In the genomic region with DNA sequence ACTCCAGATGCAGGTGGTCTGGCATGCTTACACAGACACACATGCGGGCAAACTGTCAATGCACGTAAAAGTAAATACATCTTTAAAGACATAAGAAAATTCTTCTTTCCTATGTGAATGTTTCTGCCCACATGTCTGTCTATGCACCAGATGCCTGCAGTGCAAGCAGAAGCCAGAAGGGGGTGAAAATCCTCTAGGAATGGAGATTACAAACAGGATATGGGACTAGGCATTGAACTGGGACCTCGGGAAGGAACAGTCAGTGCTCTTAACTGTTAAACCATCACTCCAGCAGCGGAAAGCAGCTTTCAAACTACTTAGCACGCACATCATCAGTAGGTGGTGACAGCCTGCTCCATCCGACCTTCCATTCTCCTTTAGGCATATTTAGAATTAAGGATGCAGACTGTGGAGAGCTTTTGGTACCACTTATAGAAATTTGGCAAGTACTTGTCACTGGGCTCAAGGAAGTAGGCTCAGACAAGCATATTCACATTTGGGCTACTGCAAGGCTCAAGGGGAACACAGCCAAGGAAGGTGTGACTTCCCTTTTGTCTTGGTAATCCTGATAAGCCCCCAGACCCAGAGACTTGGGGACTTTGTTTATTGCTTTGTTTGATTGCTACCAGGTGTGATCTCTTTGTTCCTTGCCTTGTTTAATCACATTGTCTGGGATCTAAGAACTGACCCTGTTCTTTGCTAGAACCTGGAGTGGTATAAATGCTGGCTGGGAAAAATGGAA, we compare ENCODE assay signal across 9 mouse cellular contexts. TPM values are rescaled to one million over a fixed set of nuclear protein-coding genes. Genes with fewer than 3 reads are reported as not detected.
A peak's percentile ranks its signal among the peaks of the same experiment; 100 is the strongest.
DNase-seq lines count a peak whose midpoint lies in the region; ATAC-seq and TF ChIP-seq lines count a peak whose summit lies in the region.
"Had no signal": no experiment of that assay in that cellular context is flagged by ENCODE, and none has a peak within 500 bp of the region (broad histone marks: within the 10 kb centered on the region; RNA-seq: fewer than 3 reads in every experiment).

No protein-coding gene starts in this region.

- no peak overlapping the region for H3K27ac ChIP-seq in kidney, embryonic 16.5 days (ENCODE audit: low read length)
- H3K27ac ChIP-seq in embryonic facial prominence, embryonic 10.5 days (replicated peaks), result no peak overlapping the region
- H3K27ac ChIP-seq in hindbrain, postnatal 0 days, result no peak overlapping the region
- H3K27ac ChIP-seq: liver, embryonic 15.5 days had no signal

- no peaks in the 10 kb centered on the region for H3K36me3 ChIP-seq in kidney, embryonic 16.5 days (ENCODE audit: insufficient read depth, low read length)
- no peaks in the 10 kb centered on the region for H3K36me3 ChIP-seq in embryonic facial prominence, embryonic 10.5 days (replicated peaks)
- H3K36me3 ChIP-seq in hindbrain, postnatal 0 days (ENCODE audit: insufficient read depth, low read length), result no peaks in the 10 kb centered on the region
- H3K36me3 ChIP-seq: liver, embryonic 15.5 days had no signal

- peak; percentile 82 for TF ChIP-seq CTCF in hindbrain, postnatal 0 days (IDR thresholded peaks at IDR 0.05; ENCODE audit: low read depth)

- 22% methylated on average over 6 of the region's 6 CpGs for WGBS in kidney, embryonic 16.5 days
- 27% methylated on average over 6 of the region's 6 CpGs for WGBS in embryonic facial prominence, embryonic 10.5 days
- 34% methylated on average over 6 of the region's 6 CpGs for WGBS in hindbrain, postnatal 0 days

- H3K9me3 ChIP-seq in kidney, embryonic 16.5 days (ENCODE audit: low read length), result no peaks in the 10 kb centered on the region
- H3K9me3 ChIP-seq in embryonic facial prominence, embryonic 10.5 days, result no peaks in the 10 kb centered on the region
- H3K9me3 ChIP-seq in hindbrain, postnatal 0 days (ENCODE audit: low read length), result no peaks in the 10 kb centered on the region
- H3K9me3 ChIP-seq: liver, embryonic 15.5 days had no signal

- no peak overlapping the region for H3K4me3 ChIP-seq in kidney, embryonic 16.5 days (ENCODE audit: low read length)
- no peak overlapping the region for H3K4me3 ChIP-seq in embryonic facial prominence, embryonic 10.5 days
- no peak overlapping the region for H3K4me3 ChIP-seq in hindbrain, postnatal 0 days (ENCODE audit: low read length)
- H3K4me3 ChIP-seq: liver, embryonic 15.5 days had no signal

- no peak for ATAC-seq in kidney, embryonic 16.5 days (ENCODE audit: low FRiP score, low TSS enrichment)
- no peak for ATAC-seq in hindbrain, postnatal 0 days
- no peak for ATAC-seq in CD4-positive, CD25-positive, alpha-beta regulatory T cell, adult 4 months

- H3K4me2 ChIP-seq in kidney, embryonic 16.5 days (replicated peaks; ENCODE audit: low read depth, low read length), result no peak overlapping the region
- no peak overlapping the region for H3K4me2 ChIP-seq in hindbrain, postnatal 0 days (ENCODE audit: low read depth, low read length)
- H3K4me2 ChIP-seq: liver, embryonic 15.5 days had no signal

- no peaks in the 10 kb centered on the region for H3K4me1 ChIP-seq in kidney, embryonic 16.5 days (ENCODE audit: insufficient read depth, low read length)
- H3K4me1 ChIP-seq in embryonic facial prominence, embryonic 10.5 days, result 0 out of 2 replicates have a peak, but pooled peaks cover 10% of the 10 kb centered on the region
- no peaks in the 10 kb centered on the region for H3K4me1 ChIP-seq in hindbrain, postnatal 0 days (ENCODE audit: insufficient read depth, low read length)
- H3K4me1 ChIP-seq: liver, embryonic 15.5 days had no signal

- H3K27me3 ChIP-seq in kidney, embryonic 16.5 days (ENCODE audit: insufficient read depth, low read length), result no peaks in the 10 kb centered on the region
- no peaks in the 10 kb centered on the region for H3K27me3 ChIP-seq in embryonic facial prominence, embryonic 10.5 days (replicated peaks; ENCODE audit: low read depth, poor library complexity, severe bottlenecking)
- H3K27me3 ChIP-seq in hindbrain, postnatal 0 days (ENCODE audit: insufficient read depth, low read length), result no peaks in the 10 kb centered on the region
- H3K27me3 ChIP-seq: liver, embryonic 15.5 days had no signal

- intact Hi-C loops in left cerebral cortex, postnatal 4 days (cut with DNase I), result loop anchor here (2.0 to 10.0 kb wide), 3 partner anchors 42 to 190 kb away; no protein-coding TSS in a partner anchor

- DNase-seq in kidney, adult 18-20 months, result peak; percentile 76
- peak; percentile 79 for DNase-seq in adipocyte (ENCODE audit: low spot score)
- DNase-seq in embryonic facial prominence, embryonic 10.5 days (ENCODE audit: low spot score), result peak; percentile 62
- DNase-seq in hindbrain, postnatal 0 days (ENCODE audit: low spot score), result peak; percentile 64
- DNase-seq in left cerebral cortex, postnatal 4 days, result peak; percentile 70
- peak; percentile 82 to 85 for DNase-seq in right cerebral cortex, adult 2 months (ENCODE audit: low spot score in 2 of 2)

- H3K9ac ChIP-seq in kidney, embryonic 16.5 days (replicated peaks; ENCODE audit: low read length), result no peak overlapping the region
- no peak overlapping the region for H3K9ac ChIP-seq in hindbrain, postnatal 0 days (replicated peaks; ENCODE audit: low read length)
- H3K9ac ChIP-seq: liver, embryonic 15.5 days had no signal

RNA-seq across cellular contexts. Expression of a gene that starts 18.2 kb away (rescaled TPM):
- polyA plus RNA-seq in kidney, embryonic 16.5 days (2015; fragmentation: Nextera tagmentation; extraction: Ambion mirVana), result 0.14 and 0.36 TPM in 2 replicates
- polyA plus RNA-seq in embryonic facial prominence, embryonic 10.5 days (2016; fragmentation: Nextera tagmentation; extraction: Ambion mirVana), result 0.29 and 0.49 TPM in 2 replicates
- 0.68 TPM in 1 of 2 replicates, not detected in the other for total RNA-seq in hindbrain, postnatal 0 days (2014; rRNA removed)
- polyA plus RNA-seq in hindbrain, postnatal 0 days (2015; fragmentation: Nextera tagmentation; extraction: Ambion mirVana), result 0.13 and 0.15 TPM in 2 replicates
- under 1 TPM in 1 of 2 experiments, not detected in 1; 0.12 TPM for total RNA-seq in left cerebral cortex, postnatal 4 days (2021)
- polyA plus RNA-seq in CD4-positive, CD25-positive, alpha-beta regulatory T cell, adult 4 months (2017; shearing (Covaris generic)), result 10 to 100 TPM; 68.5 to 86.7 TPM

RNA-seq across cellular contexts. Expression of a gene that starts 42.2 kb away (rescaled TPM):
- 167 and 168 TPM in 2 replicates for polyA plus RNA-seq in kidney, embryonic 16.5 days (2015; fragmentation: Nextera tagmentation; extraction: Ambion mirVana)
- polyA plus RNA-seq in embryonic facial prominence, embryonic 10.5 days (2016; fragmentation: Nextera tagmentation; extraction: Ambion mirVana), result 174 and 187 TPM in 2 replicates
- total RNA-seq in hindbrain, postnatal 0 days (2014; rRNA removed), result 131 and 135 TPM in 2 replicates
- polyA plus RNA-seq in hindbrain, postnatal 0 days (2015; fragmentation: Nextera tagmentation; extraction: Ambion mirVana), result 158 and 160 TPM in 2 replicates
- 100 to 1,000 TPM; 104 to 105 TPM for total RNA-seq in left cerebral cortex, postnatal 4 days (2021)
- 1 to 10 TPM; 5.1 to 5.4 TPM for polyA plus RNA-seq in CD4-positive, CD25-positive, alpha-beta regulatory T cell, adult 4 months (2017; shearing (Covaris generic))

RNA-seq across cellular contexts. Expression of a gene that starts 47.4 kb away (rescaled TPM):
- polyA plus RNA-seq in kidney, embryonic 16.5 days (2015; fragmentation: Nextera tagmentation; extraction: Ambion mirVana), result 8.0 and 9.9 TPM in 2 replicates
- 9.9 and 10.0 TPM in 2 replicates for polyA plus RNA-seq in embryonic facial prominence, embryonic 10.5 days (2016; fragmentation: Nextera tagmentation; extraction: Ambion mirVana)
- 1.7 and 4.4 TPM in 2 replicates for total RNA-seq in hindbrain, postnatal 0 days (2014; rRNA removed)
- 3.6 and 3.8 TPM in 2 replicates for polyA plus RNA-seq in hindbrain, postnatal 0 days (2015; fragmentation: Nextera tagmentation; extraction: Ambion mirVana)
- total RNA-seq in left cerebral cortex, postnatal 4 days (2021), result 1 to 10 TPM; 3.9 to 4.9 TPM
- polyA plus RNA-seq in CD4-positive, CD25-positive, alpha-beta regulatory T cell, adult 4 months (2017; shearing (Covaris generic)), result 10 to 100 TPM; 25.0 to 27.3 TPM

Comparison
In these comparisons a context has a peak if more than half of its experiments do, and no peak if none do; other contexts are left out.
1. RNA of a gene that starts 18.2 kb away (polyA plus RNA-seq): 68.5 to 86.7 TPM in CD4-positive, CD25-positive, alpha-beta regulatory T cell, adult 4 months; 0.29 to 0.49 TPM in embryonic facial prominence, embryonic 10.5 days, 0.14 to 0.36 TPM in kidney, embryonic 16.5 days and 0.13 to 0.15 TPM in hindbrain, postnatal 0 days; every median in the first group is over 10 times any median in the second.
2. RNA of a gene that starts 42.2 kb away (polyA plus RNA-seq): 174 to 187 TPM in embryonic facial prominence, embryonic 10.5 days, 167 to 168 TPM in kidney, embryonic 16.5 days and 158 to 160 TPM in hindbrain, postnatal 0 days; 5.1 to 5.4 TPM in CD4-positive, CD25-positive, alpha-beta regulatory T cell, adult 4 months; every median in the first group is over 10 times any median in the second.
3. Peak in every context shown above with its lines, with median percentiles within 50 percentile points of each other: DNase-seq.